Mouse (Mus musculus) C2C12 (cell line): ENCODE results near the gene Racgap1.

Experiments used
- CTCF ChIP-seq: IDR thresholded peaks from one replicate; pipeline ENCODE4 v1.5.1; 2011; ENCODE audit not compliant: control insufficient read depth, insufficient read depth, insufficient read length
- MAX ChIP-seq: IDR thresholded peaks from one replicate; pipeline ENCODE4 v1.6.1; 2011; ENCODE audit warnings: mild to moderate bottlenecking, control low read depth

GRCm38 (mm10) chr15:99608382-99609125, 42.9 kb downstream of the Racgap1 start:
- no peak for TF ChIP-seq CTCF
- no peak for TF ChIP-seq MAX
